Mouse (Mus musculus): ENCODE data around the gene Nfatc3.

Gene Nfatc3

GRCm38 (mm10) chr8:106146014-106146413 is 87.4 kb downstream of the Nfatc3 start:
- DNase-seq (ENCODE audit: low spot score in 2 of 2), result no peak

GRCm38 (mm10) chr8:106147868-106148565 is 89.4 kb downstream of the Nfatc3 start:
- no peak for DNase-seq (ENCODE audit: low spot score in 2 of 2)

GRCm38 (mm10) chr8:106149025-106149424 is 90.4 kb downstream of the Nfatc3 start:
- no peak for DNase-seq (ENCODE audit: low spot score in 2 of 2)

- peak; percentile 93 to 94 for DNase-seq (ENCODE audit: low spot score in 2 of 2)
Observed at GRCm38 (mm10) chr8:106149801-106150652, 91.4 kb downstream of the Nfatc3 start, which contains the start of gene Pla2g15. Pla2g15 (plus strand) TSS chr8:106150399.

- no peak for DNase-seq (ENCODE audit: low spot score in 2 of 2)
Observed at GRCm38 (mm10) chr8:106150653-106151000, 92.0 kb downstream of the Nfatc3 start.

GRCm38 (mm10) chr8:106151041-106151440 is 92.4 kb downstream of the Nfatc3 start:
- DNase-seq (ENCODE audit: low spot score in 2 of 2), result no peak

- no peak for DNase-seq (ENCODE audit: low spot score in 2 of 2)
Observed at GRCm38 (mm10) chr8:106152876-106153275, 94.2 kb downstream of the Nfatc3 start.

- no peak for DNase-seq (ENCODE audit: low spot score in 2 of 2)
Observed at GRCm38 (mm10) chr8:106157419-106157818, 98.8 kb downstream of the Nfatc3 start.

- DNase-seq (ENCODE audit: low spot score in 2 of 2), result no peak
Observed at GRCm38 (mm10) chr8:106158381-106158780, 99.7 kb downstream of the Nfatc3 start.

GRCm38 (mm10) chr8:106159876-106160275 is 101.2 kb downstream of the Nfatc3 start:
- DNase-seq (ENCODE audit: low spot score in 2 of 2), result no peak

- DNase-seq (ENCODE audit: low spot score in 2 of 2), result no peak
Observed at GRCm38 (mm10) chr8:106163251-106163650, 104.6 kb downstream of the Nfatc3 start.

GRCm38 (mm10) chr8:106165460-106165859 is 106.8 kb downstream of the Nfatc3 start:
- DNase-seq (ENCODE audit: low spot score in 2 of 2), result peak; percentile 32 to 79

- peak; percentile 82 to 96 for DNase-seq (ENCODE audit: low spot score in 2 of 2)
Observed at GRCm38 (mm10) chr8:106168356-106169016, 109.8 kb downstream of the Nfatc3 start, which contains the start of gene Slc7a6. Slc7a6 (plus strand) TSS chr8:106168857.

GRCm38 (mm10) chr8:106169017-106169933 is 110.6 kb downstream of the Nfatc3 start:
- peak; percentile 39 for DNase-seq (ENCODE audit: low spot score in 2 of 2)

GRCm38 (mm10) chr8:106169934-106170480 is 111.4 kb downstream of the Nfatc3 start:
- no peak for DNase-seq (ENCODE audit: low spot score in 2 of 2)

GRCm38 (mm10) chr8:106173566-106173965 is 114.9 kb downstream of the Nfatc3 start:
- no peak for DNase-seq (ENCODE audit: low spot score in 2 of 2)

GRCm38 (mm10) chr8:106176891-106177290 is 118.3 kb downstream of the Nfatc3 start:
- DNase-seq (ENCODE audit: low spot score in 2 of 2), result no peak

GRCm38 (mm10) chr8:106177594-106177993 is 119.0 kb downstream of the Nfatc3 start:
- DNase-seq (ENCODE audit: low spot score in 2 of 2), result no peak

GRCm38 (mm10) chr8:106178428-106178827 is 119.8 kb downstream of the Nfatc3 start:
- DNase-seq (ENCODE audit: low spot score in 2 of 2), result no peak
